Mouse (Mus musculus) neural tube, embryonic 15.5 days (tissue): Measurements from ENCODE around the gene 6030458C11Rik. TPM values are rescaled to one million over a fixed set of nuclear protein-coding genes. Genes with fewer than 3 reads are reported as not detected.

Source experiments
- ATAC-seq: fragments of 200-750 bp; cut with Nextera tagmentation; 2 replicates; pipeline ENCODE4 v1.8.0; 2017; ENCODE audit warnings: mild to moderate bottlenecking, moderate TSS enrichment, moderate library complexity; ENCODE audit not compliant: low FRiP score
- H3K27ac ChIP-seq: fragments of 300-500 bp; sonication (generic); replicated peaks from 2 replicates; pipeline ENCODE4 v1.5.1; 2015; ENCODE audit warnings: mild to moderate bottlenecking, inconsistent platforms
- H3K27me3 ChIP-seq: fragments of 300-500 bp; sonication (generic); replicated peaks from 2 replicates; pipeline ENCODE4 v1.6.1; 2015; ENCODE audit warnings: inconsistent platforms
- H3K36me3 ChIP-seq: fragments of 300-500 bp; sonication (generic); 2 replicates; pipeline ENCODE4 v1.6.1; 2015; ENCODE audit warnings: inconsistent platforms
- H3K4me1 ChIP-seq: fragments of 300-500 bp; sonication (generic); 2 replicates; pipeline ENCODE4 v1.6.1; 2015; ENCODE audit warnings: inconsistent platforms
- H3K4me2 ChIP-seq: fragments of 300-500 bp; sonication (generic); 2 replicates; pipeline ENCODE4 v1.6.1; 2015; ENCODE audit warnings: inconsistent platforms, mild to moderate bottlenecking, moderate library complexity
- H3K4me3 ChIP-seq: fragments of 300-500 bp; sonication (generic); replicated peaks from 2 replicates; pipeline ENCODE4 v1.5.1; 2015; ENCODE audit warnings: mild to moderate bottlenecking, inconsistent platforms
- H3K9ac ChIP-seq: fragments of 300-500 bp; sonication (generic); replicated peaks from 2 replicates; pipeline ENCODE4 v1.6.1; 2015; ENCODE audit warnings: mild to moderate bottlenecking, inconsistent platforms
- H3K9me3 ChIP-seq: fragments of 300-500 bp; sonication (generic); replicated peaks from 2 replicates; pipeline ENCODE4 v1.6.1; 2016; ENCODE audit warnings: inconsistent platforms
- WGBS: fragments of 180-500 bp; shearing (Covaris S2); methylation state at CpG from one replicate; pipeline ENCODE4 v1.1.7; 2015; ENCODE audit warnings: mixed read lengths; 5-methylcytosine and 5-hydroxymethylcytosine counted together
- polyA plus RNA-seq: library from polyadenylated mRNA; unstranded; fragments of >200 nt; fragmentation: Nextera tagmentation; extraction: Ambion mirVana; gene quantifications from 2 replicates; pipeline ENCODE4 v1.2.1, GENCODE M21; 2015

The 6030458C11Rik gene
- 37.3 and 38.6 TPM in 2 replicates for polyA plus RNA-seq

- peaks cover 35% of the 10 kb centered on the region for H3K4me1 ChIP-seq
- peak within 1 kb of the TSS; percentile 88 for H3K9ac ChIP-seq
- H3K27ac ChIP-seq, result peak within 1 kb of the TSS; percentile 85
- H3K36me3 ChIP-seq, result peaks cover 49% of the 10 kb centered on the region
- H3K4me3 ChIP-seq, result peak within 1 kb of the TSS; percentile 97
- no peaks in the 10 kb centered on the region for H3K9me3 ChIP-seq
- peak within 1 kb of the TSS; percentile 75 for H3K4me2 ChIP-seq
- under 1% methylated on average over 67 of the region's 67 CpGs for WGBS
- ATAC-seq, result peak; percentile 100
- H3K27me3 ChIP-seq, result no peaks in the 10 kb centered on the region
Measured at GRCm38 (mm10) chr15:12824197-12824952, at the start of gene 6030458C11Rik, which contains the start of gene Drosha. Gene 6030458C11Rik (minus strand): TSS chr15:12824649. Gene Drosha (plus strand): TSS chr15:12824815.

- H3K27me3 ChIP-seq, result no peaks in the 10 kb centered on the region
- no peak overlapping the region for H3K9ac ChIP-seq
- no peak overlapping the region for H3K4me3 ChIP-seq
- no peaks in the 10 kb centered on the region for H3K9me3 ChIP-seq
- H3K4me1 ChIP-seq, result no peaks in the 10 kb centered on the region
- WGBS, result 50% methylated on average over 8 of the region's 8 CpGs
- H3K27ac ChIP-seq, result no peak overlapping the region
- peaks cover 32% of the 10 kb centered on the region for H3K36me3 ChIP-seq
- no peak for ATAC-seq
- no peak overlapping the region for H3K4me2 ChIP-seq
Measured at GRCm38 (mm10) chr15:12867269-12867668, 42.8 kb upstream of the 6030458C11Rik start.

- Histone ChIP-seq H3K4me2 (no peak overlapping the region), H3K9ac (no peak overlapping the region), H3K4me1 (no peaks in the 10 kb centered on the region), H3K27me3 (no peaks in the 10 kb centered on the region), H3K36me3 (peaks cover 39% of the 10 kb centered on the region), H3K4me3 (no peak overlapping the region), H3K27ac (no peak overlapping the region), H3K9me3 (no peaks in the 10 kb centered on the region)
- WGBS, result 79% methylated on average over 7 of the region's 7 CpGs
- ATAC-seq, result no peak
Measured at GRCm38 (mm10) chr15:12865595-12866314, 41.3 kb upstream of the 6030458C11Rik start.

- Histone ChIP-seq H3K9me3 (no peaks in the 10 kb centered on the region), H3K27ac (no peak overlapping the region), H3K4me2 (no peak overlapping the region), H3K4me3 (no peak overlapping the region), H3K9ac (no peak overlapping the region), H3K27me3 (no peaks in the 10 kb centered on the region), H3K4me1 (no peaks in the 10 kb centered on the region), H3K36me3 (peaks cover 48% of the 10 kb centered on the region)
- ATAC-seq, result no peak
- WGBS, result 52% methylated on average over 1 of the region's 1 CpGs
Measured at GRCm38 (mm10) chr15:12863669-12864068, 39.2 kb upstream of the 6030458C11Rik start.

GRCm38 (mm10) chr15:12862061-12862460 lies 37.6 kb upstream of the 6030458C11Rik start:
- no peak overlapping the region for H3K27ac ChIP-seq
- 81% methylated on average over 3 of the region's 3 CpGs for WGBS
- H3K9ac ChIP-seq, result no peak overlapping the region
- H3K4me1 ChIP-seq, result no peaks in the 10 kb centered on the region
- no peak overlapping the region for H3K4me2 ChIP-seq
- H3K9me3 ChIP-seq, result no peaks in the 10 kb centered on the region
- ATAC-seq, result no peak
- no peak overlapping the region for H3K4me3 ChIP-seq
- no peaks in the 10 kb centered on the region for H3K27me3 ChIP-seq
- H3K36me3 ChIP-seq, result peaks cover 54% of the 10 kb centered on the region

GRCm38 (mm10) chr15:12858645-12859044 lies 34.2 kb upstream of the 6030458C11Rik start:
- Histone ChIP-seq H3K27ac (no peak overlapping the region), H3K27me3 (no peaks in the 10 kb centered on the region), H3K9ac (no peak overlapping the region), H3K9me3 (no peaks in the 10 kb centered on the region), H3K4me3 (no peak overlapping the region), H3K4me2 (no peak overlapping the region), H3K4me1 (no peaks in the 10 kb centered on the region), H3K36me3 (peaks cover 79% of the 10 kb centered on the region)
- WGBS, result 95% methylated on average over 3 of the region's 3 CpGs
- no peak for ATAC-seq

GRCm38 (mm10) chr15:12857840-12858516 lies 33.5 kb upstream of the 6030458C11Rik start:
- no peak for ATAC-seq
- H3K9me3 ChIP-seq, result no peaks in the 10 kb centered on the region
- H3K27ac ChIP-seq, result no peak overlapping the region
- no peak overlapping the region for H3K4me3 ChIP-seq
- H3K4me1 ChIP-seq, result no peaks in the 10 kb centered on the region
- no peak overlapping the region for H3K9ac ChIP-seq
- no peak overlapping the region for H3K4me2 ChIP-seq
- H3K27me3 ChIP-seq, result no peaks in the 10 kb centered on the region
- H3K36me3 ChIP-seq, result peaks cover 83% of the 10 kb centered on the region
- 94% methylated on average over 12 of the region's 12 CpGs for WGBS

- no peak for ATAC-seq
- Histone ChIP-seq H3K4me1 (no peaks in the 10 kb centered on the region), H3K9me3 (no peaks in the 10 kb centered on the region), H3K4me3 (no peak overlapping the region), H3K9ac (no peak overlapping the region), H3K36me3 (peaks cover 84% of the 10 kb centered on the region), H3K4me2 (no peak overlapping the region), H3K27me3 (no peaks in the 10 kb centered on the region), H3K27ac (no peak overlapping the region)
- WGBS, result 96% methylated on average over 6 of the region's 6 CpGs
Measured at GRCm38 (mm10) chr15:12856780-12857179, 32.3 kb upstream of the 6030458C11Rik start.

- Histone ChIP-seq H3K9ac (no peak overlapping the region), H3K4me1 (no peaks in the 10 kb centered on the region), H3K27ac (no peak overlapping the region), H3K4me3 (no peak overlapping the region), H3K4me2 (no peak overlapping the region), H3K36me3 (peaks cover 83% of the 10 kb centered on the region), H3K9me3 (no peaks in the 10 kb centered on the region), H3K27me3 (no peaks in the 10 kb centered on the region)
- 93% methylated on average over 8 of the region's 8 CpGs for WGBS
- no peak for ATAC-seq
Measured at GRCm38 (mm10) chr15:12853471-12853870, 29.0 kb upstream of the 6030458C11Rik start.

GRCm38 (mm10) chr15:12849373-12849772 lies 24.9 kb upstream of the 6030458C11Rik start:
- peaks cover 82% of the 10 kb centered on the region for H3K36me3 ChIP-seq
- H3K27me3 ChIP-seq, result no peaks in the 10 kb centered on the region
- WGBS, result 87% methylated on average over 4 of the region's 4 CpGs
- H3K9ac ChIP-seq, result no peak overlapping the region
- H3K4me3 ChIP-seq, result no peak overlapping the region
- H3K27ac ChIP-seq, result no peak overlapping the region
- H3K4me1 ChIP-seq, result no peaks in the 10 kb centered on the region
- H3K4me2 ChIP-seq, result no peak overlapping the region
- no peak for ATAC-seq
- H3K9me3 ChIP-seq, result no peaks in the 10 kb centered on the region

GRCm38 (mm10) chr15:12848196-12848975 lies 23.9 kb upstream of the 6030458C11Rik start:
- WGBS, result 72% methylated on average over 11 of the region's 11 CpGs
- Histone ChIP-seq H3K27ac (no peak overlapping the region), H3K9ac (no peak overlapping the region), H3K4me3 (no peak overlapping the region), H3K36me3 (peaks cover 82% of the 10 kb centered on the region), H3K9me3 (no peaks in the 10 kb centered on the region), H3K4me2 (no peak overlapping the region), H3K27me3 (no peaks in the 10 kb centered on the region), H3K4me1 (no peaks in the 10 kb centered on the region)
- ATAC-seq, result no peak
